Mouse (Mus musculus): ENCODE data around the gene Cacna2d4. TPM values are rescaled to one million over a fixed set of nuclear protein-coding genes. Genes with fewer than 3 reads are reported as not detected.

Cacna2d4 gene
- total RNA-seq, 2 experiments from 2014 or later = not detected

DNA sequence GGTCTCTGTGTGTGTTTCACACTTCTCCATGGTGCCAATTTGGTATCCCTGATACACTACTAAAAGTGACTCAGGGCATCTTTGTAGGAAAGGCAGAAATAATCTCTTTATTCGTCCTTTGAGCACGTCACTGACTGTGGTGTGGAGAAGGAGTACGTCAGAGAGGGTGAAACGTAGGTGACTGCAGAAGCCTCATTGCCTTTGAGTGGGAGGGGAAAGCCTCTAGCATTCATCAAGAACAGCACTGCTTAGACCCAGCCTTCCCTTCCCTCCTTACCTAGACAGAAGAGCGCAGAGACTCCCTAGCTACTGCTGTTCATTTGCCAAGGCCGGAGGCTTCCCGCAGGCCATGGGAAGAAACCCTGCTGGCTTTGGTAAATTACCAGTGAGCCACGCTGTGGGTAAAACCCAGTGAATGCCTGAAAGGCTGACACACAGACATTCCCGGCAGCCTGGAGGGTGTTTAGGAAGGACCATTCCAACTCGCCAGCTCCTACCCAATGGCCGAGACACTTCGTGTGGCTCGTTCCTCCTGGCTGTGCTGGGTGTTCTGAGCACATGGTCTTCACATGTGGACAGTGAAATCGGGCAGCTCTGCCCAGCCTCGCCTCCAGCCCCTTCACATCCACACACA lies 17.0 kb upstream of the Cacna2d4 start:
- DNase-seq = no peak
- intact Hi-C loops (cut with DNase I) = no loop called here

DNA sequence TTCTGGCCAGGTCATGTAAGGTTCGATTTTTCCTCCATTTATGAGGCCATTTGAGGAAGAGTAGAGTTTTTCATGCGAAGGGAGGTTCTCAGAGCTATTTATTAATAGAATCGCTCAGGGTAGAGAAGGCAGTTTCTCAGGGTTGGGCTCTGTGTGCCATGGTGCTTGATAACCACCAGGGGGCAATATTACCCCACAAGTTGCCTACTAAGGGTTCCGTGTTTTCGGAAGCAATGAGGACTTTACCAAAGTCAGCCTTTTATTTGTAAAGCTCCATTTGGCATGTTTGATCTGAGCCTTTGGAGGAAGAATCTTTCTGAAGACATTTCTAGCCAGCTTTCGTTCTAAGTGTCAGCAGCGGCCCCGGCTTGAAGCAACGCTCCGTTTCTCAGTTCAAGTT lies 16.0 kb upstream of the Cacna2d4 start:
- intact Hi-C loops (cut with DNase I) = loop anchor here (1.0 kb wide), 3 partner anchors 128 to 224 kb away; no protein-coding TSS in a partner anchor
- DNase-seq = peak; percentile 59 to 79

DNA sequence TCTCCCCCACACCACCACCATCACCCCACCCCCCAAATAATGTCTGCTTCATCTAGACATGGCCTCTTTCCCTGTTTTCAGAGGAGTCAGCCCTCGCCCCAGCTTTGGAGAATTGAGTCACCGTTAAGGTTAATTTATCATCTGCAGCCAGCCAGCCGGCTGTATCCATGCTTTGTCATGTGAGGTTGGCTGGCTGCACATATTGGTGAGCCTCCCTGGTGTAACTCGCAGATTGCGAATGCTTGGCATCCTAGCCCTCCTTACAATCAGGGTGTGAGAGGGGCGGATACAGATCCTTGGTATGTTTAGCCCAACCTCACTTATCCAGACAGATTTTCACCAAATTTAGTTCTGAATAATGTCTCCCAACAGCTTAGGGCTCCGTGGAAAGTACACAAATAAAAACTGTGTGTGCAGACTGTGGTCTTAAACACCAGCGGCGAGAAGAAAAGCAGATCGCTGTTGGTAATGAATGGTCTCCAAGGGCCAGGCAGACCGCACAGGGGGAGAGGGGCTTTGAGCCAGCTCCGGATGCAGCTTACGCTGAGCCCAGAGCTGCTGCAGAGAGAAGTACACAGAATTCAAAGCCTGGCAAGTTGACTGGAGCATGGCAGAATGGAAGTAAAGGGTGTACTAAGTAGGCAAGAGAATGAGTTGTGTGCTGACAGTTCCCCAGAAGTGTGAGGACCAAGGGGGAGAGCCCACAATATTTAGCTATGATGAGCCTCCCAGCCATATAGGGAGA lies 11.7 kb upstream of the Cacna2d4 start:
- intact Hi-C loops (cut with DNase I) = no loop called here
- DNase-seq = no peak

DNA sequence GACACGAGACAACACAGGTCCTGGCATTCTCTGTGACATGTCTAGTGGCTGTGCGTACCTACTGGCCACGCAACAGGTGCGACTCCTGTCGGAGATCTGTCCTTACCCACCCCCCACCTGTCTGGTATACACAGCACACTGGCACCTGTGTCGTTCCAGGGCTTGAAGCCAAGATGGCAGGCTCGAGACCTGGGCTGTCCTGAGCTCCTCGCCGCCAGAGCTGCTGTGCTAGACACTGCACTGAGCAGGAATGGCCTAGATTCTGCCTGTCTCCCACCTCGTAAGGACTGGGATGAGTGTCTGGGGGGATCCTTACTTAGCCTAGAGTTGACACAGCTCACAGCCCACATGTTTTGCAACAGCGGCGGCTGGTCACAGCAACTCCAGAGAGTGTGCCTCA lies 11.1 kb upstream of the Cacna2d4 start:
- DNase-seq = no peak
- intact Hi-C loops (cut with DNase I) = no loop called here

DNA sequence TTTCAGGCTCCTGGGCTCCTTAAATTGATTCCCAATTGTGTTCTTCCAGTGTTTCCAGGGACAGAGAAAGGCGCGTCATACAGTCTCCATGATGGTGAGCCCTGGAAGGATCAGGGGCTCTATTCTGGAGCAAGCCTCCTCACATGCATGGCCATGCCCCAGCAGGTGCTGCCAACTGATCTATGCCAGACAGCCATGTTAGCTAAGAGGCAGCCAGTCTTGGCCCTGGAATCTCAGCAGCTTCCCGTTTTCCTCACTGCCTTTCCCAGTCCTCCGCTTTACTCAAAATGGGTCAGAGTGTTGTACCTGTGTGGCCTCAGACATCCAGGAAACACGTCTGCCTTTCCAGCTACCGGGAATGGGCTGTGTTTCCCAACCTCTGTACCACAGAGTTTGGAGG lies 10.6 kb upstream of the Cacna2d4 start:
- DNase-seq = no peak
- intact Hi-C loops (cut with DNase I) = no loop called here

DNA sequence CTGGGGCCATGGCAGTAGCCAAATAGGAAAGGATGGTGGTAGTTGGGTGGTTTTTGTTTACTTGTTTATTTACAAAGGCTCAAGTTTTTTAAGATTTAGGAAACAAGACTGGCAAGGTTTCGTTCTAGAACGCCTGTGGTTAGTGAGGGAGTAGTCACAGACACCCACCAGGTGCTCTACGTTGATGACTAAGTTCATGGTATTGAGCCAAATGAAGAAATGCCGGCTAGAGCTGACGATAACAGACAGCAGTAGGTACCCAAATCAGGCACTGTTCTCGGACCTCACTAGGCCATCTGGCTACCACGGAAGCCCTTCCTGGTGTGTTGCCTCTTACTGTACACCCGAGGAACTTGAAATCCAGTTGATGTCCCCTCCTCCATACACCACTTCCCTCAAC lies 9.3 kb upstream of the Cacna2d4 start:
- no peak for DNase-seq
- intact Hi-C loops (cut with DNase I) = no loop called here

DNA sequence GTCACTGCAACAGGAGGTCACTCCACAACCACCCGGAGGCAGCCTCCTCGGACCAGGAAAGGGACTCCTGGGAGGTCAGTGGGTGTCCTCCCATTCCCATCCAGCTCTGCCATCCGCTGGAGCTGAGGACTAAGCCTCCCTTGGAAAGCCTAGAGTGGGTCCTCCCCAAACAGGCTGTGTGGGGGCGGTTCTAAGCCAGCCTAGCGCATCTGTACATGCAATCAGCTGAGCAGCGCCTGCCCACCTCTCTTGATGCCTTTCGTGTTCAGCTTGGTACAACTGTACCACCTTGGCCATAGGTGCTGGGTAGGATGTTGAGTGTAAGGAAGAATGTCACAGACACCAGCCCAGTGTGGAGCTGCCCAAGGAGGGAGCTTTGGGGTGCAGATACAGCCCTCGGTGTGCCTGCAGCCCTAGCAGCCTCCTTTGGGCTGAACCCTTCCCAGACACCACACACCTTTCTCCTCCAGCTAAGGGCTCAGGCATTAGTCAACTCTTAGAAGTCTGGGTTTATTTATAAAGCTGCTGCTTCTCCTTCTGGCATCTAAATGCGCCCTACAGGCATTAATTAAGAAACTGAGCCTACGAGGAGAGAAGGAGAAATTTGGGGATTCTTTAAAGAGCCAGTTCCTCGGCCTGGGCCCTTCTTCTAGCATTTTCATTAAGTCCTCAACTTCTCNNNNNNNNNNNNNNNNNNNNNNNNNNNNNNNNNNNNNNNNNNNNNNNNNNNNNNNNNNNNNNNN lies 7.3 kb upstream of the Cacna2d4 start:
- DNase-seq = no peak
- intact Hi-C loops (cut with DNase I) = no loop called here

DNA sequence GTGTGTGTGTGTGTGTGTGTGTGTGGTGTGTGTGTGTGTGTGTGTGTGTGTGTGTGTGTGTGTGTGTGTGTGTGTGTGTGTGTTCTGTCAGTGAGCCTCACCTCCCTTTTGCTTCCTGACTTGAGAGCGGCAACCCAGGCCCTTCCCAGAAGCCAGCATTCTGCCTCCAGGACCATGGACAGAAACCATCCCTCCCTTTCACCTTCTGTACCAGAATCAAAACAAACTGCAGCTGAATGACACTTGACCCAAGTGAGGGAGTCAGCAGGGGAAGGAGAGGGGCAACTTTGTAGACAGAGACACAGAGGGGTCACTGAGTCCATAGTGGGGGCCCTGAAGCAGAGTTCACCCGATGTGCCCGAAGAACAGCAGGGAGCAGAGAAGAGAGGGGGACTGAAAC lies 3.3 kb upstream of the Cacna2d4 start:
- intact Hi-C loops (cut with DNase I) = no loop called here
- peak; percentile 36 to 59 for DNase-seq

DNA sequence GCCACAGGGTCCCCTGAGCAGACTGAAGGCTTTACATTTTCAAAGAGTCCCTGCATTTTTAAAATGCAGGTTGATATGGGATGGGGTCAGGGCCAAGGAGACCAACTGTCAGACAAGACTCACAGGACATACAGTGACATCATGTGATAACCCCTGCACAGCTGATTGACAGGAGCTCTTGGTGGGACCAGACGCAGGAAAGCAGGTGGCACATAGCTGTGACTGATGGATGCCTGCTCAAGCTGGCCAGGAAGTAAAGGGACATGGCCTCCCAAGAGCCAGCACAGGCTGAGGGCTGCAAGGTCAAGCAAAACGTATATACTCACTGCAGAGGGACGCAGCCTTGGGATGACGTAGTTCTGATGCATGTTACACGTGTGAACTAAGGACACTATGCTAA lies 885 bp upstream of the Cacna2d4 start:
- intact Hi-C loops (cut with DNase I) = no loop called here
- DNase-seq = no peak

DNA sequence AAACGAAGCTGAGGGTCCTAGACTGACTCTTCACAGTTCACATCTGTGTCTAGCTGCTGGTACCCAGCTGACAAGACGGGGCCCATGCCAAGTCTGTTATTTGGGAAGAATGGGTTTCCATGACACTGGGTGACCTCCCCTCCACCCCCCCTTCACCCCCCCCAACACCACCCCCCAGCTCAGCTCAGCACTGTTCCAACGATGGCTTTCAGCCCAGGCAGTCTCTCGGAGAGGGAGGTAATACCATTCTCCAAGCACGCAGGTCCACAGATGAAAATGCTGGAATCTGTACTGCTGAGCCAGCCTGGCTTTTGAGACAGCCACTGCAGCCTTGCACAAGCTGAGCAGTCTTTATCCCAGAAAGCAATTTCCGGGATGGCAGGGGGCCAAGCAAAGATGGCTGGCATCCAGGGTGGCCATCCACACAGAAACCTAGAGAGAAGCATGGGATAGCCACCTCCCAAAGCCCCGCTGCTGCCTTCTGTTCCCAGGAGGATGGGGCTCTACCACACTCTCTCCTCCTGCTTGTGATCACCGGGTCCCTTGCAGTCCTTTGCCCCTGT lies 1.2 kb downstream of the Cacna2d4 start:
- peak; percentile 44 to 64 for DNase-seq
- intact Hi-C loops (cut with DNase I) = no loop called here

DNA sequence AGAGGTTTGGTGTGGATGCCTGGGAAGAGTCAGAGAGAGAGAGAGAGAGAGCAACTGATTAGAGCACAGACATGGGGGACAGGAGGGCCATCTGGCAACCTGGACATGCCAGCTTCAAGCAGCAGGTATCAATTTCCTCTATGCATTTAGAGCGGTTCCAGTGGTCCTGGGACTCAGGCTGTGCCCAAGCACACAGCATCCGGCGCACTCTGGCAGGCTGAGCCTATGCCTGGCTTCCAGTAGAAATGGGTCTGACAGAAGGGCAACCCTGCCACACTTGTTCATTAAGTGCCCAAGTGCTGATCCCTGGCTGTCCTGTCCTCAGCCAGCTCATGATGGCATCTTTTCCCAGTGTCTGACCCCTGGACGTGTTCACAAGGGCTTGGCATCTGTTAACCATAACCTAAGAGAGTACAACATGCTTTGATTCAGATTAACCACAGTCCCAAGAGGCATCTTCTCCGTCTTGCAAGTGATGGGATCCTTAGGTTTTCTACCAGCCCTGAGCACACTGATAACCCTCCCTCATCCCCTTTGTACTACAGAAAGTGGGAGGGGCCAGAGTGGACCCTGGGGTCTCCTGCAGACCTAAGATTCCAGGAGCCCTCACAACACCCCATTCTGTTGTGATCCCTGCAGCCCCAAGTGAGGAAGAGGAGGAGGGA lies 3.1 kb downstream of the Cacna2d4 start:
- no peak for DNase-seq
- intact Hi-C loops (cut with DNase I) = no loop called here

DNA sequence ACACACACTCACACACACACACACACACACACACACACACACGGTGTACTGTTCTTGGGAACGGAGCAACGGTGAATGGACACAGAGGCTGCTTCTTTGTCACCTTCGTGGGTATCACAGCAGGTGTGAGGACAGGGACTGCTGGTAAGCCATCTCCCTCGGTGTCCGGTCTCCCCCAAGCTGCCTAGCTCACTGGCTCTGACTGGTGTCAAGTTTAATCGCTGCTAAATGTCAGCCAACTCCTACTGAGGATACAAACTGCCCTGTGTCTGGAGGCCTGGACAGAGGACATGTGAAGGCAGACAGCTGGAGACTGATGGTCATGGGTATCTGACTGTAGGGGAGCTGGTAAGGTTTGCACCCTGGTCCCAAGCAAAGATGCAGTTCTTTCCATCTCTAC lies 3.9 kb downstream of the Cacna2d4 start:
- no peak for DNase-seq
- intact Hi-C loops (cut with DNase I) = no loop called here

DNA sequence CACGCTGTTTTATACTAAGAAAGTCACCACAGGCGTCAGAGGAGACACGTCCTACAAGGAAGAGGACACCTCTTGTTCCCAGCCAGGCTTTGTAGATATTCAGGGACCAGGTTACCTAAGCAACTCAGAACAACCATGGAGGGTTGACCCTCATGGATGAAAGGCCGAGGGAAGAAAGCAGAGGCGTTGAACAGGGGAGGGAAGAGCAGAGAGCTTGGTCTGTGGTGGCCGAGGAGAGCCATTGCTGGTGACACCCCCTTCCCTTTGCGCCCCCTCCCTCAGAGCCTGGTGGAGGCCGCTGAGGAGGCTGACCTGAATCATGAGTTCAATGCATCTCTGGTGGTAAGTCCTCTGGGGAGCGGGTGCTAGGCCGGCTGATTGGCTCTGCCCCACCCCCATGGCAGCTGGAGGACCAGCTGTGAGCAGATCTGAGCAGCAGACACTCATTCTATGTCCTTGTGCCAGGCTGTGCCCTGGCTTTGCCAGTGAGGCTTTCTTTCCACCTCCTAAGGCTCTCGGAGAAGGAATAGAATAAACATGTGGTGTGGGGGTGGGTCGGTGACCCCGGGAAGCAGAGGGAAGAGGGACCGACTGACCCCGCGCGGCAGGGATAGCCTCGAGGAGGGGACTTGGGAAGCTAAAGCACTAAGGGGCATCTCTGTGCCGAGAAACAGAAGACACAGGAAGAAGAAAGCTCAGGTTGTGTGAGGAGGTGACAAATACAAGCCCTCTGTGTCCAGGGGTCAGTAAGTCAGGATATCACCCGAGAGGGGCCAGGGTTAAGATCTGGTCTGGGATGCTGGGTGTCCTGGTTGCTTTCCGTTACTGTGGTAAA lies 4.8 kb downstream of the Cacna2d4 start:
- intact Hi-C loops (cut with DNase I) = no loop called here
- no peak for DNase-seq

DNA sequence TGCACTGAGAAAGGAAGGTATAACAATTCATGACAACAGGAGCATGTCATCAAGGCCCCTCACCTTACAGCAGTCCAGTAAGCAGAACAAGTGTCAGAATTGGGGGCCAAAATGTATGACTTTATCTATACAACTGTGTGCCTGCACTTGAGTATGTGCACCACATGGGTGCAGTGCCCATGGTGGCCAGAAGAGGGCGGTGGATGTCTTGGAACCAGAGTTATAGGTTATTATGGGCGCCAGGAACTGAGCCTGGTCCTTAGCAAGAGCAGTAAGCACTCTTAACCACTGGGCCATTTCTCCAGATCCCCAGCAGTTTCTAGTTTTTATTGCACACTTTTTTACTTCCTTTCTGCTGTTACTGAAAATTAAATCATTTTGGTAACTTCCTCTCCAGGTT lies 9.8 kb downstream of the Cacna2d4 start:
- DNase-seq = no peak
- intact Hi-C loops (cut with DNase I) = no loop called here

DNA sequence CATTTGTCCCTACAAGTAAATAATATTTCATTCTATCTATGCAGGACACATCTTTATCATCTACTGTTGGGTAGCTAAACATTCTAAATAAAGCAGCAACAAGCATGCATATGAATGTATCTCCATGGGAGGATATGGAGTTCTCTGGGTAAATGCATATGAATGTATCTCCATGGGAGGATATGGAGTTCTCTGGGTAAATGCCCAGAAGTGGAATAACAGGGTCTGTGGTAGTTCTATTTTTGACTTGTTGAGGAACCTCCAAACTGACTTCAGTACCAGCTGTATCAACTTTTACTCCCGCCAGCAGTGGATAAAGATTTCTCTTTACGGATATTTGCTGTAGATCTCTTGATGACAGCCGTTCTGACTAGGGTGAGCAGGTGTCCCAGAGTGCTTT lies 12.3 kb downstream of the Cacna2d4 start:
- DNase-seq = no peak
- intact Hi-C loops (cut with DNase I) = no loop called here

DNA sequence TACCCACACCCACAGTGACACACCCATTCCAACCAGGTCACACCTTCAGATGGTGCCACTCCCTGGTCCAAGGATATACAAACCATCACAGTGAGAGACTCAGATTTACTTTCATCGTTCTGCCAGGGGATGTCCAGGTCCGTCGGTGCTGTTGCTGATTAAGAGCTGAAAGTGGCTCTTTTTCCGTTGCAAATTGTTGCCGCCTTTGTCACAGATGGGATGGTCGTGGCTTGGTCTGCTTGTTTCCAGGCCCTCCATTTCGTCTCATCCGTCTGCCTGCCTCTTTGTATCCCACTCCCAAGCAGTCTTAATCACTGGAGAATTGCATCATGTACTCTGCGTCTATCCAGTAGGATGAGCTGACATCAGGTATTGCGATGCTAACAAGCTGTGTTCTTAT lies 13.4 kb downstream of the Cacna2d4 start:
- intact Hi-C loops (cut with DNase I) = no loop called here
- DNase-seq = no peak

DNA sequence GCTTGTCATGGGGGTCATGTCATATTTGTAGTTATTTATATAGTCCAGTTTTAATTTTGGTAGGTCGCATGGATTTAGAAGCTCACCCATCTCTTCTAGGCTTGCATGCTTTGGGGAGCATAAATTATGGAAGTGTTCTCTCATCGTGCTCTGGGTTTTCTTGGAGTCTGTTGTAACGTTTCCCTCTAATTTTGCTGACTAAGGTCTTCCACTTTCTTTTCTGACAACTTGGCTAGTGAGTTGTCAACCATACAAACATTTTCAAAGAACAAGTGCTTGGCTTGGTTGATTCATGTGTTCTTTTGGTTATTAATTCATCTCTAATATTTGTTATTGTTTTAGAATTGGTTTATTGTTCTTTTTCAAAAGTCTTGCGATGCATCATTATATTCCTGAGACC lies 15.4 kb downstream of the Cacna2d4 start:
- no peak for DNase-seq
- intact Hi-C loops (cut with DNase I) = no loop called here

DNA sequence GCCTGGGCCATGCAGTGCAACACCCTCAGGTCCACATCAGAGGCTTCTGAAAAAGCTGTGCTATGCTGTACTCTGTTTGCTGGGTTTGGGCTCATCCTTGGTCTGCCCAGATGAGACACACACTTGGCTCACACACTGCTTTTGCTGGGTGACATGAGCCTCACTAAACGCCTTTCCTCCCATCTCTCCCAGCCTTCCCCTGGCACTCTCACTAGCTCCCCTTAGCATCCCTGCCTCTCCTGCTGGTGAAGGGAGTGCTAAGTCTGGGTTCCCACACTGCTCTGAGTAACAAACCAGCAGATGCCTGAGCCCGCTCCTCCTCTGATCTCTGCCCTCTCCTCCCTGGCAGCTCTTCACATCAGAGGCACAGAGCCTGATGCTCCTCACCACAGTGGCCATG lies 40.4 kb downstream of the Cacna2d4 start:
- intact Hi-C loops (cut with DNase I) = no loop called here
- DNase-seq = no peak

DNA sequence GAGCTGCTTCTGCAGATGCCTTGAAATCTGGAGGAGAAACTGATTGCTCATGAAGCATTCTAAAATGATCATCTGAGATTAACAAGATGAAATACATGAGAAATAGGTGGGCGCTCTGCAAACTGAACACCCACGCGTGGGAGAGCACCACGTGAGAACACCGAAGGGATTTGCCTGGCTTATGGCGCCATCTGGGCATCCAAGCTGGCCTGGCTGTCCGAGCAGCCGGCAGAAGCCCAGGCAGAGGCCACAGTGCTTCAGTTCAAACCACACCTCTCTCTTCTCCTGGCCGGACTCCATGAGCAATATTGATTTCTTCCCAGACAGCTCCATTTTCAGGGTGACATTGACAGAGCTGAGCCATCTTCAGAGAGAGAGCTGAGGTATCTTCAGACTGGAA lies 44.4 kb downstream of the Cacna2d4 start:
- no peak for DNase-seq
- intact Hi-C loops (cut with DNase I) = no loop called here

DNA sequence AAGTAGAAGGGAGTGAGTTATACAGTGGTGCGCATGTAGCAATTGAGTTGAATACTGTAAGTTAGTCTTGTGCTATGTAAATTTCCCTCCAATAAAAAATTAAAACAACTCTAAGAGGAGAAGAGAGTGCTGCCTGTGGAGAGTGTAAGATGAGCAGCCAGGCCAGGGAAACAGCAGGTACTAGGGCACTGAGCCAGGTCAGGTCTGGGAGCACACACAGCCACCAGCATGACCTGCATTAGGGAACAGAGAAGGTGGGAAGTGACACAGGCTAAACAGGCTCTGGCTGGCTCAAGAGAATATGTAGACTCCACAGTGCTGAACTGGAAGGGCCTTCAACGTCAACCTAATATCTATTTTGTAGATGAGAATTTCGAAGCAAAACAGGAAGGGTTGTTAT lies 65.0 kb downstream of the Cacna2d4 start:
- DNase-seq = no peak
- intact Hi-C loops (cut with DNase I) = no loop called here

All from heart, postnatal 10 days (tissue).